Mouse (Mus musculus) myocyte (in vitro differentiated cells): Measurements from ENCODE around the gene Tgfb3. TPM values are rescaled to one million over a fixed set of nuclear protein-coding genes. Genes with fewer than 3 reads are reported as not detected.

Experiments used
- H3K27me3 ChIP-seq: one replicate; pipeline ENCODE4 v1.6.1; 2011; ENCODE audit not compliant: control insufficient read depth, insufficient read depth, insufficient read length
- H3K36me3 ChIP-seq: one replicate; pipeline ENCODE4 v1.6.1; 2011; ENCODE audit not compliant: control insufficient read depth, insufficient read depth
- H3K4me2 ChIP-seq: one replicate; pipeline ENCODE4 v1.6.1; 2011; ENCODE audit warnings: low read depth, control low read depth
- H3K4me3 ChIP-seq: one replicate; pipeline ENCODE4 v1.5.1; 2011; ENCODE audit warnings: mild to moderate bottlenecking, control low read depth, moderate library complexity
- H3K79me2 ChIP-seq: one replicate; pipeline ENCODE4 v1.6.1; 2011; ENCODE audit not compliant: control insufficient read depth, insufficient read depth
- H3ac ChIP-seq: one replicate; pipeline ENCODE4 v1.6.1; 2011; ENCODE audit not compliant: control insufficient read depth, insufficient read length
- CEBPB ChIP-seq: IDR thresholded peaks from 2 replicates; pipeline ENCODE4 v1.6.1; 2011; ENCODE audit warnings: mild to moderate bottlenecking, moderate library complexity; ENCODE audit not compliant: poor library complexity, insufficient read depth, severe bottlenecking
- E2F4 ChIP-seq: IDR thresholded peaks from one replicate; pipeline ENCODE4 v1.6.1; 2011; ENCODE audit warnings: mild to moderate bottlenecking, control low read depth, moderate library complexity; ENCODE audit not compliant: insufficient read depth
- MAX ChIP-seq: IDR thresholded peaks from one replicate; pipeline ENCODE4 v1.6.1; 2011; ENCODE audit warnings: low read depth, mild to moderate bottlenecking, control low read depth
- MYOD1 ChIP-seq, 3 experiments: IDR thresholded peaks; one replicate each; pipeline ENCODE4 v1.6.1; 2011; ENCODE audit warnings: control low read depth in 2 of 3, low read depth in 2 of 3, mild to moderate bottlenecking in 2 of 3, moderate library complexity in 1 of 3; ENCODE audit not compliant: insufficient read length in 2 of 3, control insufficient read depth in 1 of 3
- MYOG ChIP-seq, 3 experiments: IDR thresholded peaks; one replicate each; pipeline ENCODE4 v1.6.1; 2011; ENCODE audit warnings: control low read depth in 2 of 3, low read depth in 2 of 3, mild to moderate bottlenecking in 2 of 3; ENCODE audit not compliant: insufficient read length in 2 of 3, control insufficient read depth in 1 of 3, insufficient read depth in 1 of 3
- POLR2A ChIP-seq: IDR thresholded peaks from one replicate; pipeline ENCODE4 v1.6.1; 2011; ENCODE audit warnings: low read depth, mild to moderate bottlenecking, control low read depth, moderate library complexity; ENCODE audit not compliant: insufficient read length
- POLR2AphosphoS2 ChIP-seq: IDR thresholded peaks from one replicate; pipeline ENCODE4 v1.6.1; 2011; ENCODE audit warnings: low read depth, control low read depth; ENCODE audit not compliant: insufficient read length
- REST ChIP-seq: IDR thresholded peaks from one replicate; pipeline ENCODE4 v1.6.1; 2011; ENCODE audit warnings: mild to moderate bottlenecking, control low read depth, moderate library complexity; ENCODE audit not compliant: insufficient read depth, insufficient read length
- SRF ChIP-seq: IDR thresholded peaks from one replicate; pipeline ENCODE4 v1.6.1; 2011; ENCODE audit warnings: low read depth; ENCODE audit not compliant: control insufficient read depth, insufficient read length
- TCF12 ChIP-seq: IDR thresholded peaks from one replicate; pipeline ENCODE4 v1.6.1; 2011; ENCODE audit warnings: mild to moderate bottlenecking, control low read depth; ENCODE audit not compliant: poor library complexity, insufficient read depth, severe bottlenecking
- TCF3 ChIP-seq: IDR thresholded peaks from one replicate; pipeline ENCODE4 v1.6.1; 2011; ENCODE audit warnings: low read depth, control low read depth; ENCODE audit not compliant: insufficient read length
- USF1 ChIP-seq: IDR thresholded peaks from one replicate; pipeline ENCODE4 v1.6.1; 2011; ENCODE audit warnings: low read depth, mild to moderate bottlenecking, control low read depth, moderate library complexity
- polyA plus RNA-seq: library from polyadenylated mRNA; unstranded; fragments of >200 nt; fragmentation: generic; extraction: Trizol; gene quantifications from one replicate; pipeline ENCODE4 v1.2.1, GENCODE M21; 2012; ENCODE audit warnings: missing spikeins

Gene Tgfb3
- polyA plus RNA-seq, 1 experiment, result 79.2 TPM

GRCm38 (mm10) chr12:86012195-86012594 is 66.6 kb downstream of the Tgfb3 start:
- no peaks in the 10 kb centered on the region for H3K79me2 ChIP-seq
- no peak overlapping the region for H3K4me2 ChIP-seq
- no peak overlapping the region for H3ac ChIP-seq
- TF ChIP-seq REST (no peak), E2F4 (no peak), POLR2AphosphoS2 (no peak)
- H3K27me3 ChIP-seq, result no peaks in the 10 kb centered on the region
- no peak overlapping the region for H3K4me3 ChIP-seq
- H3K36me3 ChIP-seq, result no peaks in the 10 kb centered on the region

DNA sequence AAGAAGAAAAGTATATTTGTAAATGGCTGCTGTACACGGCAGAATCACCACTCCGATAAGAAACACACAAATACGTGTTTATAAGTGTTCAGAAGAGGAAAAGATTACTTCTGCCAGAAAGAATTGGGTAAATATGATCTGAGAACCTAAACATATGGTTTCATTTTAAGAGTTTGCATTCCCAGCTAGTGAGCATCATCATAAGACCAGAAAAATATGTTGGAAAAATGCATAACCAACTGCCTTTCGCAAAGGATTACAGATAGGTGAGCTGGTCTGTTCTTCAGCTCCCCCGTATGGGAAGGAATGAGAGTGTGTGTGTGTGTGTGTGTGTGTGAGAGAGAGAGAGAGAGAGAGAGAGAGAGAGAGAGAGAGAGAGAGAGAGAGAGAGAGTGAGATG is 68.2 kb downstream of the Tgfb3 start:
- no peak overlapping the region for H3ac ChIP-seq
- TF ChIP-seq REST (no peak), TCF12 (no peak), CEBPB (no peak), POLR2A (no peak), MAX (no peak), SRF (no peak), TCF3 (no peak), POLR2AphosphoS2 (no peak), USF1 (no peak), MYOD1 (IDR thresholded peaks at IDR 0.05; ENCODE audit: control insufficient read depth in 1 of 3, insufficient read length in 2 of 3, low read depth in 2 of 3) (no peak), MYOG (IDR thresholded peaks at IDR 0.05; ENCODE audit: control insufficient read depth in 1 of 3, insufficient read depth in 1 of 3, insufficient read length in 2 of 3, low read depth in 2 of 3) (no peak)

DNA sequence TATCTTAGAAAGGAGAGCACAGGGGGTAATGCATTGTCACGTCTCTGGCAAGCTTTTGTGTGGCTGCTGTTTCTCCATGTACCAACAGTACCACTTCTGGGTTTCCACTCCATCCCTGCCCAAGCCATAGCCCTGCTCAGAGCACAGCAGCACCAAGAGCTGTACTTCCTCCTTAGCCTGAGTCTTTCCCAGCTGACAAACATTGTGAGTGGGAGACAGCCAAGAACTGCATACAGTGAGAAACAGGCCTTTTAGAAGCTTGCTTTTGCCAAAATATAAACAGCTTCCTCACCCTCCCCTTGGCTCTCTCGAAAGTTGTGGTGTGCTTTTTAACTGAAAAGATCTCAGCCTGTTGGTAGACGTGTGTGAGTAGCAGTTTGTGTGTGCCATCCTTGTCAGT is 71.5 kb downstream of the Tgfb3 start:
- peak overlapping the region; percentile 55 for H3K4me2 ChIP-seq
- H3K36me3 ChIP-seq, result no peaks in the 10 kb centered on the region
- H3K27me3 ChIP-seq, result no peaks in the 10 kb centered on the region
- no peak for TF ChIP-seq TCF3
- no peak for TF ChIP-seq CEBPB
- TF ChIP-seq POLR2A, result no peak
- no peak for TF ChIP-seq MAX
- TF ChIP-seq E2F4, result no peak
- no peak for TF ChIP-seq REST
- no peak for TF ChIP-seq POLR2AphosphoS2
- TF ChIP-seq MYOD1 (IDR thresholded peaks at IDR 0.05; ENCODE audit: control insufficient read depth in 1 of 3, insufficient read length in 2 of 3, low read depth in 2 of 3), result no peak
- TF ChIP-seq TCF12, result no peak
- TF ChIP-seq SRF, result no peak
- H3ac ChIP-seq, result no peak overlapping the region
- no peak overlapping the region for H3K4me3 ChIP-seq
- peaks cover 7% of the 10 kb centered on the region for H3K79me2 ChIP-seq

More for the DNA sequence above, 68.2 kb downstream of the Tgfb3 start:
- H3K27me3 ChIP-seq, result no peaks in the 10 kb centered on the region
- peaks cover 7% of the 10 kb centered on the region for H3K79me2 ChIP-seq
- H3K36me3 ChIP-seq, result no peaks in the 10 kb centered on the region
- no peak overlapping the region for H3K4me2 ChIP-seq
- H3K4me3 ChIP-seq, result no peak overlapping the region

Other genes with a start within 250 kb of the Tgfb3 start
- gene Ift43, start 3.5 kb upstream of the Tgfb3 start, polyA plus RNA-seq, result 93.4 TPM
- 11.4 TPM for gene Gpatch2l, start 162.8 kb upstream of the Tgfb3 start, polyA plus RNA-seq